In genomic region chr17:88272161-88272560, GRCm38 (mm10) we compare ENCODE assay signal across 27 mouse cellular contexts.
DNase-seq lines count a peak whose midpoint lies in the region; ATAC-seq and TF ChIP-seq lines count a peak whose summit lies in the region.
"Had no signal": no experiment of that assay in that cellular context is flagged by ENCODE, and none has a peak within 500 bp of the region (broad histone marks: within the 10 kb centered on the region; RNA-seq: fewer than 3 reads in every experiment).

No protein-coding gene starts in this region.

- no peak overlapping the region for H3K27ac ChIP-seq in liver, adult 2 months (replicated peaks; ENCODE audit: insufficient read depth, low read depth, low read length)
- no peak overlapping the region for H3K27ac ChIP-seq in liver, embryonic 12.5 days
- H3K27ac ChIP-seq: embryonic facial prominence, embryonic 10.5 days; embryonic facial prominence, embryonic 13.5 days; forebrain, embryonic 12.5 days; forebrain, embryonic 15.5 days; heart, embryonic 15.5 days; hindbrain, embryonic 12.5 days; hindbrain, embryonic 15.5 days had no signal

- H3K4me3 ChIP-seq in liver, adult 2 months (ENCODE audit: insufficient read depth, low read depth, low read length), result no peak overlapping the region
- no peak overlapping the region for H3K4me3 ChIP-seq in liver, embryonic 12.5 days
- H3K4me3 ChIP-seq: embryonic facial prominence, embryonic 10.5 days; embryonic facial prominence, embryonic 13.5 days; erythroblast, embryonic 14.5 days; forebrain, embryonic 12.5 days; forebrain, embryonic 15.5 days; heart, embryonic 12.5 days; heart, embryonic 15.5 days; hindbrain, embryonic 12.5 days; hindbrain, embryonic 15.5 days had no signal

- no peak for TF ChIP-seq POLR2A in liver, adult 2 months (IDR thresholded peaks at IDR 0.05; ENCODE audit: extremely low read depth, insufficient read depth, low read length)

- peak; percentile 22 for DNase-seq in gastrocnemius, adult 18-20 months (ENCODE audit: low spot score)
- no peak for DNase-seq in gastrocnemius, postnatal 14 days
- peak; percentile 76 for DNase-seq in liver, adult 2 months (ENCODE audit: extremely low read depth, low read depth, low spot score)
- DNase-seq in NIH3T3 (ENCODE audit: low read depth), result peak; percentile 28
- DNase-seq in adipocyte (ENCODE audit: low spot score), result peak; percentile 83
- no peak for DNase-seq in thymus, postnatal 10 days (ENCODE audit: low spot score in 2 of 2)
- DNase-seq: cerebellum, adult 11-12 months; cerebellum, adult 8-10 months; cerebellum, postnatal 10 days; cerebellum, postnatal 36 days; embryo, embryonic 11 days; gastrocnemius, postnatal 36 days; heart, postnatal 10 days; kidney, adult 2 months had no signal

- no peak overlapping the region for H3K4me2 ChIP-seq in liver, embryonic 12.5 days
- H3K4me2 ChIP-seq: embryonic facial prominence, embryonic 13.5 days; forebrain, embryonic 12.5 days; forebrain, embryonic 15.5 days; heart, embryonic 12.5 days; heart, embryonic 15.5 days; hindbrain, embryonic 12.5 days; hindbrain, embryonic 15.5 days had no signal

- no peaks in the 10 kb centered on the region for H3K79me2 ChIP-seq in liver, adult 2 months (ENCODE audit: control insufficient read depth, insufficient read depth, low read length)

- H3K4me1 ChIP-seq in liver, adult 2 months (ENCODE audit: control insufficient read depth, insufficient read depth, low read length), result no peaks in the 10 kb centered on the region
- H3K4me1 ChIP-seq in liver, embryonic 12.5 days, result no peaks in the 10 kb centered on the region
- H3K4me1 ChIP-seq: embryonic facial prominence, embryonic 10.5 days; heart, embryonic 12.5 days; heart, embryonic 15.5 days had no signal

- H3K36me3 ChIP-seq in liver, adult 2 months (ENCODE audit: control insufficient read depth, insufficient read depth, low read length), result no peaks in the 10 kb centered on the region
- no peaks in the 10 kb centered on the region for H3K36me3 ChIP-seq in liver, embryonic 12.5 days
- H3K36me3 ChIP-seq: embryonic facial prominence, embryonic 10.5 days; embryonic facial prominence, embryonic 13.5 days; forebrain, embryonic 12.5 days; forebrain, embryonic 15.5 days; heart, embryonic 12.5 days; heart, embryonic 15.5 days; hindbrain, embryonic 12.5 days; hindbrain, embryonic 15.5 days had no signal

- ATAC-seq in liver, embryonic 12.5 days, result no peak
- ATAC-seq: activated CD4-positive, CD25-positive, alpha-beta regulatory T cell, adult 4 months; CD4-positive, CD25-positive, alpha-beta regulatory T cell, adult 4 months; forebrain, embryonic 15.5 days; intestine, postnatal 0 days had no signal

- no peak for TF ChIP-seq CTCF in liver, adult 2 months (IDR thresholded peaks at IDR 0.05; ENCODE audit: low read depth, low read length)

- intact Hi-C loops in gastrocnemius, postnatal 14 days (cut with DNase I; ENCODE audit: low total_unique reads), result no loop called here

- H3K9me3 ChIP-seq in liver, embryonic 12.5 days (replicated peaks), result no peaks in the 10 kb centered on the region
- H3K9me3 ChIP-seq: embryonic facial prominence, embryonic 10.5 days; embryonic facial prominence, embryonic 13.5 days; heart, embryonic 15.5 days; hindbrain, embryonic 15.5 days had no signal

- H3K9ac ChIP-seq in liver, adult 2 months (ENCODE audit: low read depth, low read length), result no peak overlapping the region
- no peak overlapping the region for H3K9ac ChIP-seq in liver, embryonic 12.5 days
- H3K9ac ChIP-seq: embryonic facial prominence, embryonic 13.5 days; forebrain, embryonic 12.5 days; forebrain, embryonic 15.5 days; heart, embryonic 12.5 days; heart, embryonic 15.5 days; hindbrain, embryonic 12.5 days; hindbrain, embryonic 15.5 days had no signal

- H3K27me3 ChIP-seq in liver, adult 2 months (ENCODE audit: control insufficient read depth, insufficient read depth, low read length), result no peaks in the 10 kb centered on the region
- H3K27me3 ChIP-seq in liver, embryonic 12.5 days (replicated peaks), result no peaks in the 10 kb centered on the region
- H3K27me3 ChIP-seq: embryonic facial prominence, embryonic 13.5 days; forebrain, embryonic 12.5 days; forebrain, embryonic 15.5 days; heart, embryonic 12.5 days; heart, embryonic 15.5 days; hindbrain, embryonic 12.5 days; hindbrain, embryonic 15.5 days had no signal

- WGBS in liver, adult 2 months, result 31% methylated on average over 5 of the region's 5 CpGs
- WGBS in liver, embryonic 12.5 days (ENCODE audit: insufficient replicate concordance), result 82% methylated on average over 5 of the region's 5 CpGs

Comparison
In these comparisons a context has a peak if more than half of its experiments do, and no peak if none do; other contexts are left out.
1. DNase-seq: peak in gastrocnemius, adult 18-20 months (single experiment), liver, adult 2 months (single experiment), NIH3T3 (single experiment) and adipocyte (single experiment); none in gastrocnemius, postnatal 14 days (single experiment) and thymus, postnatal 10 days (0 of 2).